Mouse (Mus musculus) embryonic facial prominence, embryonic 11.5 days (tissue): ENCODE data around the gene Cldnd1. TPM values are rescaled to one million over a fixed set of nuclear protein-coding genes. Genes with fewer than 3 reads are reported as not detected.

Experiments
- ATAC-seq: fragments of 200-750 bp; cut with Nextera tagmentation; replicated peaks from 2 replicates; pipeline ENCODE4 v1.8.0; 2017; ENCODE audit warnings: low read depth; ENCODE audit not compliant: insufficient number of reproducible peaks, low FRiP score, low TSS enrichment
- DNase-seq: peaks from one replicate; pipeline ENCODE4 v3.0.0-alpha.2; 2015; ENCODE audit warnings: low spot score
- H3K27ac ChIP-seq: fragments of 300-500 bp; sonication (generic); replicated peaks from 2 replicates; pipeline ENCODE4 v1.5.1; 2014; ENCODE audit warnings: mild to moderate bottlenecking, low read depth, low read length, control low read depth
- H3K27me3 ChIP-seq: fragments of 300-500 bp; sonication (generic); 2 replicates; pipeline ENCODE4 v1.6.1; 2014; ENCODE audit warnings: mild to moderate bottlenecking, low read length, moderate library complexity, mixed read lengths; ENCODE audit not compliant: control insufficient read depth, insufficient read depth
- H3K36me3 ChIP-seq: fragments of 300-500 bp; sonication (generic); replicated peaks from 2 replicates; pipeline ENCODE4 v1.6.1; 2014; ENCODE audit warnings: low read depth, mild to moderate bottlenecking, low read length, moderate library complexity, mixed read lengths; ENCODE audit not compliant: control insufficient read depth, insufficient read depth
- H3K4me1 ChIP-seq: fragments of 300-500 bp; sonication (generic); 2 replicates; pipeline ENCODE4 v1.6.1; 2014; ENCODE audit warnings: low read length, mixed read lengths; ENCODE audit not compliant: control insufficient read depth, insufficient read depth
- H3K4me2 ChIP-seq: fragments of 300-500 bp; sonication (generic); 2 replicates; pipeline ENCODE4 v1.6.1; 2014; ENCODE audit warnings: low read depth, mild to moderate bottlenecking, control low read depth, low read length, moderate library complexity
- H3K4me3 ChIP-seq: fragments of 300-500 bp; sonication (generic); 2 replicates; pipeline ENCODE4 v1.5.1; 2014; ENCODE audit warnings: low read depth, low read length, control low read depth
- H3K9ac ChIP-seq: fragments of 300-500 bp; sonication (generic); replicated peaks from 2 replicates; pipeline ENCODE4 v1.6.1; 2014; ENCODE audit warnings: mild to moderate bottlenecking, control low read depth, low read length
- H3K9me3 ChIP-seq: fragments of 300-500 bp; sonication (generic); replicated peaks from 2 replicates; pipeline ENCODE4 v1.6.1; 2016; ENCODE audit warnings: mild to moderate bottlenecking, low read length, inconsistent platforms, mixed read lengths; ENCODE audit not compliant: control insufficient read depth
- WGBS: fragments of 180-500 bp; shearing (Covaris S2); extraction: QIAGEN DNeasy Blood & Tissue Kit; methylation state at CpG from one replicate; pipeline ENCODE4 v1.1.7; 2014; 5-methylcytosine and 5-hydroxymethylcytosine counted together
- polyA plus RNA-seq: library from polyadenylated mRNA; unstranded; fragments of >200 nt; fragmentation: Nextera tagmentation; extraction: Ambion mirVana; gene quantifications from 2 replicates; pipeline ENCODE4 v1.2.1, GENCODE M21; 2014

The Cldnd1 gene
- polyA plus RNA-seq = 143 and 145 TPM in 2 replicates

DNA sequence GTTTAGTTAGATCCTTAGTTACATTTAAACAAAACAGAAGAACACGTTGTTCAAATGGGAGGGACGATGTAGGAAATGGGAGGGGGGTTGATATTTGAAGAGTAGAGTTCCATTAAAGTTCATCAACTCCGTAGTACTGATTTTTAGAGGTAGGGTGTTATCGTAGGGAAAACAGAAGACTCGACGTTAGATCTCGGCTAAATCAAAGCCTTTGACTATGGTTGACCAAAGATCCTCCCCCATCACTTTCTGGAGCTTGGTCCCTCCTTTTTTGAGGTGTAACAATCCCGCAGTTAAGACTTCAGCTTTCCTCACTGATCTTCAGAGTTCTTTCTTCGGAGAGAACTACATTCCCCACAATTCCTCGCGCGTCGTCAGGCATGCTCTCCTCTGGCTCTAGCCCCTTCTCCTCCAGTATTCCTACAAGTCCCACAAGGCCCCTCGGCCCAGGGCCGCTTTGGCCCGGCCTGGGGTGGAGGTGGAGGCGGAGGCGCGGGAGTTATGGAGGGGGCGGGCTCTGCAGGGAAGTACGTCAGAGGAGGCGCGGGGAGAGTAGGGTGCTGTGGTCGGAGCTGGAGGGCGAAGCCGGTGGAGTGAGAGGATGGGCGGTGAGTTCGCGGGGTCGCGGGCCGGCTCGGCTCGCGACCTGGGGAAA lies at the start of gene Cldnd1:
Gene Cldnd1 (plus strand): TSS at position 434 of the 655 bp plus-strand sequence.
- peak within 1 kb of the TSS; percentile 55 for H3K4me2 ChIP-seq
- H3K36me3 ChIP-seq = no peaks in the 10 kb centered on the region; the same call in 1 of the 2 replicates
- peak within 1 kb of the TSS; percentile 72 for H3K9ac ChIP-seq
- no peaks in the 10 kb centered on the region for H3K27me3 ChIP-seq
- peak within 1 kb of the TSS; percentile 74 for H3K4me3 ChIP-seq
- no peaks in the 10 kb centered on the region for H3K9me3 ChIP-seq
- WGBS = 2% methylated on average over 33 of the region's 35 CpGs
- peak within 1 kb of the TSS; percentile 59 for H3K27ac ChIP-seq
- peak; percentile 98 for DNase-seq
- H3K4me1 ChIP-seq = no peaks in the 10 kb centered on the region
- ATAC-seq = peak; percentile 100

DNA sequence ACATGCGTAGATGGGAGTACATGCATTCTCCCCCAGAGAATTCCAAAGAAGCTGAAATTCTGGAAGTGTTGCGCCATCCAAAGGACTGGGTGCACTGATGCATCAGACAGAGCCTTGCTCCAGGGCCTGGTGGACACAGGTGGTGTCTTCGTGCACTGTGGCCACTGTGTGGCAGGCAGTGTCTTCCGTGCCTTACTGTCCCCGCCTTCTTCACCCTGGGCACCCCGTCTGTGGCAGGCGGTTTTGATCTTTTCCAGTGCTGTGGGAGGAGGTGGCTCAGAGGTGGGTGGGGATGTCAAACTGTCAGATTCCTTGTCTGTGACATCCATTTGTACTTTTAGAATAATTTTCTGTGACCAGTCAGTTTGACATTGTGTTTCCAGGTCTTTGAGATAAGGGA lies 49.0 kb upstream of the Cldnd1 start:
- Histone ChIP-seq H3K36me3 (peaks cover 4% of the 10 kb centered on the region; the same call in 1 of the 2 replicates), H3K27me3 (no peaks in the 10 kb centered on the region), H3K4me3 (no peak overlapping the region), H3K4me2 (no peak overlapping the region), H3K4me1 (no peaks in the 10 kb centered on the region), H3K9me3 (no peaks in the 10 kb centered on the region), H3K9ac (no peak overlapping the region), H3K27ac (no peak overlapping the region)
- 84% methylated on average over 7 of the region's 7 CpGs for WGBS
- DNase-seq (no peak), ATAC-seq (no peak)

DNA sequence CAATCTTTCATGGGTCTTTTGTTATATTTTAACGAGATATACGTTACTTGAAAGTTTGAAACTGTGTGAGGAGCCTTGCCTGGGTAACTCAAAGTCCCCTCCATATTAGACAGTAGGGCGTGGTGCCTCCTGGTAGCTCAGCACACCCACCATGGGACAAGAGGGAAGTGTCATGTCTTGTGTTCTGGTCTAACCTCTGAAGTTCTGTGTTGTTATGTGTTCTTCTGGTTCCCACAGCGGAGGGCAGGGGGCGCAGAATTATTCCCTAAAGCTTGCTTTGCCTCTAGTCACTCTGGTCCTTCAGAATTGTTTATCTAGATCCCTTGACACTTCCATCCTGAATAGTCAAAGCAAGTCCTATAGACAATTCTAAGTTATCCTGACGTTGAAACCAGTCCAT lies 45.7 kb upstream of the Cldnd1 start:
- no peaks in the 10 kb centered on the region for H3K4me1 ChIP-seq
- H3K9me3 ChIP-seq = no peaks in the 10 kb centered on the region
- no peak for DNase-seq
- H3K4me2 ChIP-seq = no peak overlapping the region
- H3K36me3 ChIP-seq = no peaks in the 10 kb centered on the region
- no peak overlapping the region for H3K27ac ChIP-seq
- H3K4me3 ChIP-seq = no peak overlapping the region
- no peaks in the 10 kb centered on the region for H3K27me3 ChIP-seq
- no peak for ATAC-seq
- H3K9ac ChIP-seq = no peak overlapping the region
- WGBS = 92% methylated on average over 6 of the region's 6 CpGs

DNA sequence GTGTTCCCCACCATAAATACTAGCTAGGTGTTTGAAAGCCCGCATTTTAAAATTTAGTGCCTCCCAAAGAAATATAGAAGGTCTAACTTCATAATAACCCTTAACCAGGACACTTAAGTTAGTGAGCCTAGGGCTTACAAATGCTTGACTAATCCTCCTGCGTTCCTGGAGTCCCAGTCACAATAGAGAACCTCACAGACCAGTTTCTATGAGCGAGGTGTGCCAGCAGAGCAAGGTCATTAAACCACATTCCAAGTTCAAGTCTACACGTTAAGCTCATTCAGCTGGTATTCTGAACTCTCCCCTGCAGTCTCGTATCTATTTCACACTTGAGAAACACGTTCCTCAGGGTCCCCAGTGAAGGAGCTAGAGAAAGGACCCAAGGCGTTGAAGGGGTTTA lies 44.8 kb upstream of the Cldnd1 start:
- H3K27me3 ChIP-seq = no peaks in the 10 kb centered on the region
- H3K9ac ChIP-seq = no peak overlapping the region
- H3K9me3 ChIP-seq = no peaks in the 10 kb centered on the region
- no peaks in the 10 kb centered on the region for H3K4me1 ChIP-seq
- H3K4me3 ChIP-seq = no peak overlapping the region
- DNase-seq (no peak), ATAC-seq (no peak)
- no peak overlapping the region for H3K27ac ChIP-seq
- H3K36me3 ChIP-seq = no peaks in the 10 kb centered on the region
- 83% methylated on average over 7 of the region's 7 CpGs for WGBS
- no peak overlapping the region for H3K4me2 ChIP-seq

DNA sequence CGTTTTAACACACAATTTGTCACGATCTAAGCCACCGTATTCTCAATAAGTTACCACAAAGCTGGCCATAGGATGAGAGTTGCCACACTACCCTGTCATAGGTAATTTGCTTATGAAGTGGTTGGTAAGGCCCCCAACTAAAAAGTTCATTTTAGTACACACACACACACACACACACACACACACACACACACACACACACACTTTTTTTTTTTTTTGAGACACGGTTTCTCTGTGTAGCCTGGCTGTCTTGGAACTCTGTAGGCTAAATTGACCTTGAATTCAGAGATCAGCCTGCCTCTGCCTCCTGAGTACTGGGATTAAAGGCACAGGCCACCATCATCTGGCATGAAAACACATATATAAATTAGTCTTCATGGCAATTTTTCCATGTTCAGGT lies 43.8 kb upstream of the Cldnd1 start:
- Histone ChIP-seq H3K9me3 (no peaks in the 10 kb centered on the region), H3K36me3 (no peaks in the 10 kb centered on the region), H3K4me2 (no peak overlapping the region), H3K27ac (no peak overlapping the region), H3K27me3 (no peaks in the 10 kb centered on the region), H3K9ac (no peak overlapping the region), H3K4me3 (no peak overlapping the region), H3K4me1 (no peaks in the 10 kb centered on the region)
- DNase-seq = no peak
- ATAC-seq = no peak
- 91% methylated on average over 4 of the region's 4 CpGs for WGBS

DNA sequence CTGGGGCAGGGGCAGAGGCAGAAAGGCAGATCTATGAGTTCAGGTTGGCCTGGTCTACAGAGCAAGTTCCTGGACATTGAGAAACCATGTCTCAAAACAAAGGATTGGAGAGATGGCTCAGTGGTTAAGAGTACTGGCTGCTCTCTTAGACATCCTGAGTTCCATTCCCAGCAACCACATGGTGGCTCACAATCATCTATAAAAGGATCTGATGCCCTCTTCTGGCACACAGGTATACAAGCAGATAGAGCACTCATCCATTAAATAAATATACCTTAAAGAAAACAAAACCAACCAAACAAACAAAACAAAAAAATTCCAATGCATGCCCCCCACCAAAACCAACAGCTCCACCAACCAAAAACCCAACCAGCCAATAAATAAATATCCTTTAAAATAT lies 43.2 kb upstream of the Cldnd1 start:
- Histone ChIP-seq H3K4me3 (no peak overlapping the region), H3K27me3 (no peaks in the 10 kb centered on the region), H3K27ac (no peak overlapping the region), H3K9me3 (no peaks in the 10 kb centered on the region), H3K4me2 (no peak overlapping the region), H3K9ac (no peak overlapping the region), H3K4me1 (no peaks in the 10 kb centered on the region), H3K36me3 (no peaks in the 10 kb centered on the region)
- ATAC-seq (no peak), DNase-seq (no peak)

DNA sequence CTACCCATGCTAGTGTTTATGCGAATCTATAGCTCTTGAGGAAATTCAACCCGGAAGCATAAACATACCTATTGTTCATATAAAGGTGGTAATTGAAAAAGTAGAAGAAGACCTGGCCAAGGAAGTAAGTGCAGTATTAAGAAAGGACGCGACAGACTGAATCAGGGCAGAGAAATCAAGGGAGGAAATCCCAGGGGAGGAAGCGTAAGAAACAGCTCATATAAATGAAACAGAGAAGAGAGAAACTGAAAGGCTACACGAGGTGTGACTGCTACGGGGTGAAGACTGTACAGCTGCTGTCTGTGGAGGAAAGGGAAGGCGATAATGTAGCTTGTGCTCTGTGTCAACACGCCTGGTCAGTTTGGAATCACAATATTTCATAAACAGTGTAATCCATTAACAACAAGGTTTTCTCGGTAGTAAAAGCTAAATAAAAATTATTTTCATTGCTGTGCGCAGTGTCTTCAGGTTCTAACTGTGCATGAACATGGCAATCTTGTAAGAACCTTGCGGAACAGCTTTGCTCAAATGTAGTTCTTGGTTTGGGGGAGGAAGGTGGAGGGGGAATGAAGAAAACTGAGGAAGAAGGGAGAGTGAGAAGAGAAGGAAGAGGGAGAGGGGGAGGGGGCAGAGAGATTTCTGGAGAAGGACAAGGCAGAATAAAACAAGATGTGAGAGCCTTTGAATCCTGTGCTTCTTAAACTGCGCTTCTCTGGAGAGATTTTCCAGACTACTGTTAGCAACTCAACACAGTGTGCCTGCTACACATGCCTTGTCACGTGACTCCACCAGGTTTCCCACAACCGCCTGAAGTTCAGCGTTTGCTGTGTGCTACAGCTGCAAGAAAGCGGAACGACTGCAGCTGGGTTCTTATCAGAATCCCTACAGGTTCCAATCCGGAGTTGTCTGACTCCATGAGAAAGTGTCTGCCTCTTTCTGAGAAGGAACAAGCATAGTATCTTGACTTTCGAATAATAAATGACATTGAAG lies 41.9 kb upstream of the Cldnd1 start:
- H3K36me3 ChIP-seq = no peaks in the 10 kb centered on the region
- H3K27ac ChIP-seq = no peak overlapping the region
- no peak overlapping the region for H3K9ac ChIP-seq
- no peaks in the 10 kb centered on the region for H3K4me1 ChIP-seq
- ATAC-seq (no peak), DNase-seq (no peak)
- no peaks in the 10 kb centered on the region for H3K9me3 ChIP-seq
- WGBS = 79% methylated on average over 20 of the region's 20 CpGs
- H3K4me3 ChIP-seq = no peak overlapping the region
- no peak overlapping the region for H3K4me2 ChIP-seq
- no peaks in the 10 kb centered on the region for H3K27me3 ChIP-seq

DNA sequence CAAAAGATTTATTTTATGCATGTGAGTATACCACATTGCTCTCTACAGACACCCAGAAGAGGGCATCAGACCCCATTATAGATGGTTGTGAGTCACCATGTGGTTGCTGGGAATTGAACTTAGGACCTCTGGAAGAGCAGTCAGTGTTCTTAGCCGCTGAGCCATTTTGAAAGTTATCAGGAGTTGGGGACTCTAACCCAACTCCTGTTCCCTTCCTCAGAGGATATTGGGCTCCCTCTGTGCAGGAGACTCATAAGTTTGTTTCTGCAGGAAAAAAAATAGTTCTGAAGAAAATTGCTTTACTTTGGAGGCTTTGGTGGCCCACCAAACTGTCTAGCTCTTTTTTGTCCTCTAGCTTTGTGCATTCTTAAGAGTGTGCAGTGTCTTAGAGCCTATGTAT lies 39.2 kb upstream of the Cldnd1 start:
- no peaks in the 10 kb centered on the region for H3K9me3 ChIP-seq
- H3K9ac ChIP-seq = no peak overlapping the region
- DNase-seq (no peak), ATAC-seq (no peak)
- no peaks in the 10 kb centered on the region for H3K27me3 ChIP-seq
- H3K27ac ChIP-seq = no peak overlapping the region
- 100% methylated on average over 1 of the region's 1 CpGs for WGBS
- no peaks in the 10 kb centered on the region for H3K4me1 ChIP-seq
- no peak overlapping the region for H3K4me3 ChIP-seq
- H3K36me3 ChIP-seq = no peaks in the 10 kb centered on the region
- H3K4me2 ChIP-seq = no peak overlapping the region
